Mouse (Mus musculus): ENCODE results near the gene Rad50.

Rad50 gene

DNA sequence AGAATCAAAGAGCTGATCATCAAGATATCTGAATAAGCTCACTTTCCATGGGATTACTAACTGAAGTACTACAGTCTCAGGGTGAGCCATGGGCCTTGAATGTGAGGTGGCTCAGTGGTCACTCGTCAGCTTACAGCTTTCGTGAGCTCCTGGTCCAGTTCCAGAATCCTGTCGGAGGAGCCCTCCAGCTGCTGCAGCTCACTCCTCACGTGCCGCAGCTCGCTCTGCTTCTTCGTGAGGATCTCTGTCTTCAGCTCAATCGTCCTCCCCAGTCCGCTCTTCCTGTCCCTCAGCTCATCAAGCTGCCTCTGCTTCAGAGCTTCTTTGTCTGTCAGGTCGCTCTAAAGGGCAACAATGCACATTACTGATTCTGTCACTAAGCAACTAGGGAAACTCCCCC is 15.1 kb downstream of the Rad50 start:
- DNase-seq: peak; percentile 65

DNA sequence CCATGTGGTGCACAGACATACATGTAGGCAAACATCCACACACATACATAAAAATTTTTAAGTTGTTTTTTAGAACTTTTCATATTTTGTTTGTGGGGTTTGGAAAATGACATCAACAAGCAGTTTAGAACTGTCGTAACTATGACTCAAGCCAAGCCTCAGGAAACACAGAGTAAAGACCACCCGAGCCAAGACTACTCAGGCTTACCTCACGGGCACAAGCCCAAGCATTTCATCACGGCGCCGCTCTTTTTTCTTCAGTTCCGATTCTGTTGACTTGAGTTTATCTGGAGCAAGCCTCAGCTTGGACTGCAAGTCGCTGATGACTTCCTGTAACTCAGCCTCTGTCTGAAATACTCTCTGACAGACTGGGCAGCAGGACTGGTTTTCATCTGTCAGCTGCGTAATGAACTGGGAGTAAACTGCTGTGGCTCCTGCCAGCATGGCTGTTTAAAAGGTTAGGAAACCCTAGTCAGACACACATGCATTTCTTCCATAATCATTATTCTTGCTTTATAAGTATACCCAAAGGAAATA is 24.1 kb downstream of the Rad50 start:
- DNase-seq: peak; percentile 44

DNA sequence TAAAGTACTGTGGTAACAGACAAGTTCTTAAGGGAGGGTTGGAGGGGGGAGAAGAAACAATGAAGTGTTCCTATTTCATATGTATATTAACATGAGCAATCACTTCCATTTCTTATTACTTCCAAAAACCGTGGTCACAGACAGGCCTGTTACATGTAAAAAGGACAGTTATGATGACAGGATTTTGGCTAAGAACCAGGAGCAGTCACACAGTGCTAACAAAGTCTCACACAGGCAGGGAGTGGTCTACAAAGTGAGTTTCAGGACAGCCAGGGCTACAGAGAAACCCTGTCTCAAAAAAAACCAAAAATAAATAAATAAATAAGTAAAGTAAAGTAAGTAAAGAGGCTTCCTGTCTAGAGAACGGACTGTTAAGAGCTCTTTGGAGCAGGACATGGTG is 24.9 kb downstream of the Rad50 start:
- DNase-seq: peak; percentile 10

DNA sequence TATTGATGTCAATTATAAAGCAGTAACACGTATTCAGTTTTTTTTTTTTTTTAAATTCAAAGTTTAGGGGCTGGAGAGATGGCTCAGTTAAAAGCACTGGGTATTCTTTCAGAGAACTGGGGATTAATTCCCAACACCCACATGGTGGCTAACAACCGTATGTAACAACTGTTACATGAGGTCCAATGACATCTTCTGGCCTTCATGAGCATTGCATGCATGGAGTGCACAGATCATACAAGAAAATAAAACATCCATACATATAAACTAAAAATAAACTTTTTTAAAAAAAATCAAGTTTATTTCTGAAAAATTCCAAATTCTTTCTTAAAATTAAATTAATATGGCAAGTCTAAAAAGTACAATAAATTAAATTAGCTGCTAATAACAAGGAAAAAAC is 25.4 kb downstream of the Rad50 start:
- no peak for DNase-seq

GRCm38 (mm10) chr11:53680141-53680540 is 27.0 kb downstream of the Rad50 start:
- DNase-seq: peak; percentile 56

- DNase-seq: no peak
Measured at GRCm38 (mm10) chr11:53671414-53671813, 35.7 kb downstream of the Rad50 start.

DNA sequence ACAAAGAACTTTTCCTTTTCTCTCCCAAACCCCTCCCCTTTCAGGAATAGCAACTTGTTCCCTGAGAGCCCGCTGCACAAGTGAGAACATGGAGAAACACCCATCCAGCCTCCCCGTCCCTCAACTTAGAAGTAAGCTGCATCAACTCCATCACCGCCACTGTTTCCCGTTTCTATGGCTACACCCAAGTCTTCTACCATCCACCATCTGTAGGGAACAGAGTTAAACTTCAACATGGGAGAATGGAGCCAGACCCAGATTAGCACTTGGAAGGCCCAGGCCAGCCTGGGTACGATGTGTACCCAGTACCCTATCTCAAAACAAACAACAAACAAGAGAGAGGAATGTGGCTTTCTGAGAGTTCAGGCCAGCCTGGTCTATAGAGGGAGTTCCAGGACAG is 43.0 kb downstream of the Rad50 start:
- DNase-seq: no peak

DNA sequence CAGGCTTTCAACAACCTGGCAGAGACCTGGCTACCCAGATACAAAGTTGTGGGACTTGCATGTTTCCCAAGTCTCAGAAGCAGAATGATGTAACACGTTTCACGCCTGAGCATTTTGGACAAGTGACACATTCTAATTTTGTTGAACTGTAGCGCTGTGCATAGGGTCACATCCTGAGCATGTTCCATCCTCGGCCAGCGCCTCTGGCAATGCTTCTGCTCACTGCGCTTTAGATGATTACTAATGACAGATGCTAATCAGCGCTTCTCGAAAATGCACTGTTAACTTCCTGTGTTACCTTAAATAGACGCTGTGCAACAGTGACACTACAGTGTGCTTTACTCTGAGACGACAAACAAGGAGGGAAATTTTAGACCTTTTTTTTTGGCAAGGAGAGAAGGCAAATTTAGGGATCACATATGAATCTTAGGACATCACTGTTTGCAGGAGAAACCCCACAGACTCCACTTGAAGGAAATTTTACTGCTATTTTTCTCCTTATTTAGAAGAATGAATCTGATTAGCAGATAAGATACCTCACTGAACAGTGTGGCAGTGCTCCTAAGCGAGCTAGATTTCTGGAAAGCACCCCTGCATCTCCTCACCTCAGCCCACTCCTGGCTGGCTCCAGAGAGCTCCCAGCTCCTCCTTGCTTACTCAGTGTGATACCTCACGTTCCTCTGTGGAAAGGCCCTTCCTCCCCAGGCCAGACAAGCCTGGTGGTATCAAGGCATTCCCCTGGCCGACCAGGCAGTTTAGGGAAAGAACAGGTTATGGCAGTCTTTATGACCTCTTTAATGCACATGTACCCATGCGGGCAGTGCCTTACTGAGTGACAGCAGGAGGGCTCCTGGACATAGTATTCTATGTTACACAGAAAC is 44.1 kb downstream of the Rad50 start:
- peak; percentile 15 for DNase-seq

DNA sequence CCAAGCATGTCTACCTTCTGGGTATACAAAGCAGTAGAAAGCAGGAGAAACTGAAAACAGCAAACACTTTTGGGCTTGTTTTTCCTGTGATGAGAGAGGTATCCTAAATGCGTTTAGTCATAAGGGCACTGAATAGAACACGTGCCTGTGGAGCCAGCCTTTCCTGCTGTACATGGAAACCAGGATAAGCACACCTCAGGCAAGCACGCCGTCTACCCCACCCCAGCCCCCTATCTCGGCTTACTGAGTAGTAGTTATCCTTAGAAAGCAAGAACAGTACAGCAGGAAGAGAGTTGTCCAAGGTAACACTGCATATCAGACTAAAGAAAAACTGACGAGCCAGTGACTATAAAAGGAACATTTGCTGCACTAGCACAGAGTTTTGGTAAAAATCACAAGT is 49.3 kb downstream of the Rad50 start:
- no peak for DNase-seq

DNA sequence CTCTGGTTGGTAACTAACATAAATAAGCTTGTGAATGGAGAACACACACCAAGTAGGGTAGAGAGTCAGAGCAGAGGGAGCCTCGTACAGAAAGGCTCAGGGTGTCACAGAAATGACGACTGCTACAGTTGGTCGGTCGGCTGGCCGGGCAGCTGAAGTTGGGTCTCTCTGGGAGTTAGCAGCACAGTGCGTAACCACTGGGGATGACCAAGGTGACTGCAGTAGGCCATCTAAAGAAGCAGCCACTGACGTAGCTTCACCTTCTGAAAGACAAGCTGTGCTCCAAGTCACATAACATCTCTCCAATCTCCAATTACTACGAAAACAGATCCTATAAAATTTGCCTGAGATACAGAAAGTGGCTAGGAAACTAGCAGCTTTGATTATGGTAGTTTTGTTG is 49.7 kb downstream of the Rad50 start:
- no peak for DNase-seq

DNA sequence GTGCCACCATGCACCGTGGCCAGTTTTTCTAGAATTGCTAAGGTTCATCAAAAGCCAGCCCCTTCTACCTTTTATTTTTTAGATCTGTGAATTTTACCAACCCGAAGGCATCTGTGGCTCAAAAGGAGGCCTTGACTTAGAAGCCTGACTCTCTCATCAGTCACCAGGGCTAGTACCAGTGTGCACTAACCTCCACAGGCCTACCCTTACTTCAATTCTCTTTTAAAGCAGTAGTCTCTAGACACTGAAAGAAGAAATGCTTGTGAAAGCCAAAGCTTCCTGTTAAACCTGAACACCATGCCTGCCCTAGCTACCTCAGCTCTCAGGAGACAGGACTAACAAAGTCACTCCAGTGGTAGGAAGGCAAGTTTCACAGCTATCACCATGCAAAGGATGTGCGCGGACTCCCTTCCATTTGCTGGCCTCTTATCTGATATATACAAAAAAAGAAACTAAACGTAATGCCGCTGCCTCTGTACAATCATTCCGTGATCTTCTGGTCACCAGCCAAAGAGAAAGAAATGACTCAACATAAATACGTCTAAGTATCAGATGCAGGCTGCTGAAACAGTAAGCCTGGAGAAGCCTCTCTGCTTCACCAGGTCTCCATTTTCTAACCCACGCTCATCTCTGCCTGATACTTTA is 50.4 kb downstream of the Rad50 start:
- peak; percentile 16 for DNase-seq

DNA sequence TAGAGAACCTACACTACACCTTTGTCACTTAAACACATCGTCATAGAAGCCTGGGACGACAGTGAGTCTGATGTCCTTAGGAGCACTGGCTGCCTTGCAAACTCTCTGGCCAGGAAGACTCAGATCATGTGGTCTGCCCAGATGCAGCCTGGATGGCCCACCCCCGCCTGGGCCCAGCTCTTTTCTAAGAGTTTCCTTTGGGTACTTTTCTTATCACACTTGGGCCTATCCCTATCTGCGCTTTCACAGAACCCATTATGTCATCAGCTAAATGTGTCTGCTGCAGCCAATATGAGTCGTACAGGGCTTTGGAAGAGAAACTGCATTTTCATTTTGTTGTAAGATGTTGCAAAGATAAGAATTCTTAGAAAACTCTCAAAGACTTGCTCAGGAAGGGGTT is 52.1 kb downstream of the Rad50 start:
- DNase-seq: no peak

DNA sequence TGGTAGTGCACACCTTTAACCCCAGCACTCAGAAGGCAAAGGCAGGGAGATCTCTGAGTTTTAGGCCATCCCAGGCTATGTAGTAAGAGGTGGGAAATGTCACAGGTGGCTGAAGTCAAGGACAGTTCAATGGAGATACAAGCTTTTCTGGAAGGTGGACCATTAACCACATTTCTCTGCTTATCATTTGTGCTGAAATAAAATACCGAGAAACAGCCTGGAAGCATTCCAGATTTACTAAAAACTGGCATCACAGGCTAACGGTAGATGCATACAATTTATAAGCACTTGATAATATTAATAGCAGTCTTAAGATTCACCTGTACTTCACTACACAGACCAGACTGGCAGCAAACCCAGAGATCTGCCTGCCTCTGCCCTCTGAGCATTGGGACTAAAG is 54.7 kb downstream of the Rad50 start:
- DNase-seq: no peak

DNA sequence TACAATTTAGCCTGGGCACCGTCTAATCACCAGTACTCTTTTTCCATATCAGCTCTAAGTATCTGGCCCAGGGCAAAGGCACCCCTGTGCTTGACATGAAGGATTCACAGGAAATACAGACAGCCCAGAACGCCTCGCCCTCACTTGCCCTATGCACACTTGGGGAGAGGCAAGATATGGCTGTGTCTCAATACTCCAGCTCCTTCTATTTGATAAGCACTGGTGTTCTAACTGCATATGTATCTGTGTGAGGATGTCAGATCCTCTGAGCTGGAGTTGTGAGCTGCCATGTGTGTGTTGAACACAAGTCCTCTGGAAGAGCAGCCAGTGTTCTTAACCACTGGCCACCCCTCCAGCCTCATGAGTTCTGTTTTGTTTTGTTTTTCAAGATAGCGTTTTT is 55.7 kb downstream of the Rad50 start:
- DNase-seq: no peak

- no peak for DNase-seq
Measured at GRCm38 (mm10) chr11:53644017-53644416, 63.1 kb downstream of the Rad50 start.

- no peak for DNase-seq
Measured at GRCm38 (mm10) chr11:53642744-53643279, 64.3 kb downstream of the Rad50 start.

- no peak for DNase-seq
Measured at GRCm38 (mm10) chr11:53637803-53638260, 69.3 kb downstream of the Rad50 start.

GRCm38 (mm10) chr11:53637046-53637802 is 69.9 kb downstream of the Rad50 start:
- no peak for DNase-seq

DNA sequence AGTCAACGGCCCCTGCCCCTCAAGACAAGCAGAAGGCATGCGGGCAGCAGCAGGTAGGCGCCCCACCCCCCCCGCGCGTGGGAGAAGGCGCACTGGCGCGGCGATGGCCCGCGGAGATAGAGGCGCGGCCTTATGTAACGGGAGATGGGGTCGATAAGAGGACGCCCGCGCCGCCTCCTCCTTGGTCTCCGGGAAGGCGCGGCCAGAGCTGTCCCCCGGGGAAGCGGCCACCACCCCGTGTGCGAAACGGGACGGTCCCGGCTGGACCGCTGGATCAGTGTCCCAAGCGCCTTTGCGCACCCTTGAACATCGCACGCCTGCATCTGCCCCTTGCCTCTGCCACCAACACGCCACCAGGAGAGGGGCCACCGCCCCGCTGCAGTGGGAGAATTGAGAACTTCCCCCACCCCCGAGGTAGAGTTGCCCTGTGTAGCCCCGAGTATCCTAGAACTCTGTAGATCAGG is 70.9 kb downstream of the Rad50 start:
- DNase-seq: peak; percentile 7

GRCm38 (mm10) chr11:53635590-53636182 is 71.4 kb downstream of the Rad50 start:
- DNase-seq: no peak

DNA sequence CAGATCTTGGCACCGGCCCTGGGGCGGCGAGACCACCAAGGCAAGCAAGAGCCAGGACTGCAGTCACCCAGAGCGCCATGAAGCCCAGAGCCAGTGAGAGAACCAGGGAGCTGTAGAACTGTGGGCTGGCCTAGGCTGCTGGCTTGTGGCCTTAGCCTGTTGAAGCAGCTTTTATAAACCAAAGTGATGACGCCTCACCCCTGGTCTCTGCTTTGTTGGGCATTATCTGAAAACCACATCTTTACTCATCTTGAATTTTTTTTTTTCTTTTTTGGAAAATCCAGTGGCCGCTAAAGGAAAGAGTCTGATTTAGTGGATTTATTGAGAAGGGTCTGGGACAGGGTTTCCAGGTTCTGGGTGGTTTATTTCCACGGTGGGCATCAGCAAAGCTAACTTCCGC is 72.6 kb downstream of the Rad50 start, which contains the start of gene Il13:
Il13 (minus strand) TSS at position 147 of the 400 bp plus-strand sequence.
- DNase-seq: no peak

GRCm38 (mm10) chr11:53633644-53634043 is 73.5 kb downstream of the Rad50 start:
- DNase-seq: no peak
